Mouse (Mus musculus) thymus, postnatal 14 days (tissue): ENCODE measurements around the gene 1700012B09Rik.
A peak's percentile ranks its signal among the peaks of the same experiment; 100 is the strongest.

ENCODE experiments used
- DNase-seq: peaks from one replicate; pipeline ENCODE4 v3.0.0; 2021

1700012B09Rik gene

GRCm38 (mm10) chr9:14770803-14771471, at the start of gene 1700012B09Rik:
Gene 1700012B09Rik, minus strand, starts transcription at chr9:14771030.
- peak; percentile 8 for DNase-seq

GRCm38 (mm10) chr9:14810111-14810510, 39.3 kb upstream of the 1700012B09Rik start:
- no peak for DNase-seq

- DNase-seq, result no peak
Observed at GRCm38 (mm10) chr9:14806786-14807185, 36.0 kb upstream of the 1700012B09Rik start.

- DNase-seq, result no peak
Observed at GRCm38 (mm10) chr9:14805714-14806113, 34.9 kb upstream of the 1700012B09Rik start.

- DNase-seq, result no peak
Observed at GRCm38 (mm10) chr9:14787356-14787755, 16.5 kb upstream of the 1700012B09Rik start.

- DNase-seq, result peak; percentile 91
Observed at GRCm38 (mm10) chr9:14784039-14785002, 13.5 kb upstream of the 1700012B09Rik start, which contains the start of the genes Mre11a and Ankrd49. Gene Mre11a, plus strand, starts transcription at chr9:14784654. Gene Ankrd49, minus strand, starts transcription at chr9:14784856.

- no peak for DNase-seq
Observed at GRCm38 (mm10) chr9:14778341-14778740, 7.5 kb upstream of the 1700012B09Rik start.

GRCm38 (mm10) chr9:14773813-14774212, 3.0 kb upstream of the 1700012B09Rik start:
- no peak for DNase-seq

GRCm38 (mm10) chr9:14772074-14772473, 1.2 kb upstream of the 1700012B09Rik start:
- no peak for DNase-seq

- no peak for DNase-seq
Observed at GRCm38 (mm10) chr9:14769811-14770210, 1.0 kb downstream of the 1700012B09Rik start.

- peak; percentile 59 for DNase-seq
Observed at GRCm38 (mm10) chr9:14764765-14765164, 6.1 kb downstream of the 1700012B09Rik start.

- no peak for DNase-seq
Observed at GRCm38 (mm10) chr9:14759261-14759660, 11.6 kb downstream of the 1700012B09Rik start.

- no peak for DNase-seq
Observed at GRCm38 (mm10) chr9:14758590-14758989, 12.2 kb downstream of the 1700012B09Rik start.

- DNase-seq, result no peak
Observed at GRCm38 (mm10) chr9:14754469-14754868, 16.4 kb downstream of the 1700012B09Rik start.

GRCm38 (mm10) chr9:14753947-14754346, 16.9 kb downstream of the 1700012B09Rik start:
- no peak for DNase-seq

GRCm38 (mm10) chr9:14752001-14752522, 18.8 kb downstream of the 1700012B09Rik start, which contains the start of gene Fut4:
Gene Fut4, minus strand, starts transcription at chr9:14752393.
- DNase-seq, result peak; percentile 63

GRCm38 (mm10) chr9:14751503-14752000, 19.3 kb downstream of the 1700012B09Rik start:
- DNase-seq, result peak; percentile 55

GRCm38 (mm10) chr9:14750901-14751502, 19.8 kb downstream of the 1700012B09Rik start:
- DNase-seq, result no peak

GRCm38 (mm10) chr9:14740151-14740924, 30.5 kb downstream of the 1700012B09Rik start, which contains the start of gene Piwil4:
Gene Piwil4, minus strand, starts transcription at chr9:14740733.
- DNase-seq, result no peak

GRCm38 (mm10) chr9:14739498-14740150, 31.2 kb downstream of the 1700012B09Rik start:
- no peak for DNase-seq

- DNase-seq, result peak; percentile 28
Observed at GRCm38 (mm10) chr9:14730941-14731541, 39.8 kb downstream of the 1700012B09Rik start.
